In genomic region chr9:118629763-118630379, GRCm38 (mm10) we compare ENCODE assay signal across 13 mouse cellular contexts. TPM values are rescaled to one million over a fixed set of nuclear protein-coding genes. Genes with fewer than 3 reads are reported as not detected.
A peak's percentile ranks its signal among the peaks of the same experiment; 100 is the strongest.
DNase-seq lines count a peak whose midpoint lies in the region; ATAC-seq lines count a peak whose summit lies in the region.
"Had no signal": no experiment of that assay in that cellular context is flagged by ENCODE, and none has a peak within 500 bp of the region (broad histone marks: within the 10 kb centered on the region; RNA-seq: fewer than 3 reads in every experiment).

No protein-coding gene starts in this region.

- H3K9ac ChIP-seq in intestine, embryonic 15.5 days, result no peak overlapping the region
- H3K9ac ChIP-seq in liver, embryonic 12.5 days, result no peak overlapping the region
- no peak overlapping the region for H3K9ac ChIP-seq in hindbrain, embryonic 13.5 days
- H3K9ac ChIP-seq: hindbrain, embryonic 12.5 days had no signal

- H3K27me3 ChIP-seq in intestine, embryonic 15.5 days (replicated peaks), result no peaks in the 10 kb centered on the region
- no peaks in the 10 kb centered on the region for H3K27me3 ChIP-seq in liver, embryonic 12.5 days (replicated peaks)
- H3K27me3 ChIP-seq in hindbrain, embryonic 13.5 days, result no peaks in the 10 kb centered on the region
- H3K27me3 ChIP-seq: hindbrain, embryonic 12.5 days had no signal

- peaks cover 11% of the 10 kb centered on the region; the same call in 1 of the 2 replicates for H3K4me1 ChIP-seq in intestine, embryonic 15.5 days (replicated peaks)
- peaks cover 19% of the 10 kb centered on the region for H3K4me1 ChIP-seq in liver, embryonic 12.5 days
- H3K4me1 ChIP-seq in hindbrain, embryonic 13.5 days (replicated peaks), result peaks cover 5% of the 10 kb centered on the region; the same call in 1 of the 2 replicates

- DNase-seq in embryo, embryonic 10 days (ENCODE audit: low spot score), result peak; percentile 50
- DNase-seq in embryo, embryonic 9.5 days (ENCODE audit: extremely low spot score), result no peak
- DNase-seq in 3T3-L1 (ENCODE audit: low read depth, low spot score), result peak; percentile 44
- peak; percentile 87 for DNase-seq in kidney, postnatal 14 days
- no peak for DNase-seq in gastrocnemius, postnatal 25 days
- DNase-seq: heart, adult 2 months; right cerebral cortex, postnatal 4 days had no signal

- WGBS in intestine, embryonic 15.5 days, result 20% methylated on average over 6 of the region's 6 CpGs
- 61% methylated on average over 6 of the region's 6 CpGs for WGBS in liver, embryonic 12.5 days (ENCODE audit: insufficient replicate concordance)
- WGBS in hindbrain, embryonic 13.5 days, result 58% methylated on average over 6 of the region's 6 CpGs

- no peak overlapping the region for H3K4me2 ChIP-seq in intestine, embryonic 15.5 days (replicated peaks)
- no peak overlapping the region for H3K4me2 ChIP-seq in liver, embryonic 12.5 days
- H3K4me2 ChIP-seq in hindbrain, embryonic 13.5 days, result no peak overlapping the region
- H3K4me2 ChIP-seq: hindbrain, embryonic 12.5 days had no signal

- no peak overlapping the region for H3K27ac ChIP-seq in intestine, embryonic 15.5 days
- H3K27ac ChIP-seq in liver, embryonic 12.5 days, result no peak overlapping the region
- no peak overlapping the region for H3K27ac ChIP-seq in hindbrain, embryonic 13.5 days
- H3K27ac ChIP-seq: heart, adult 2 months; hindbrain, embryonic 12.5 days had no signal

- ATAC-seq in intestine, embryonic 15.5 days, result peak; percentile 80
- no peak for ATAC-seq in liver, embryonic 12.5 days
- ATAC-seq in hindbrain, embryonic 13.5 days (ENCODE audit: low FRiP score), result no peak

- H3K36me3 ChIP-seq in intestine, embryonic 15.5 days, result no peaks in the 10 kb centered on the region
- no peaks in the 10 kb centered on the region for H3K36me3 ChIP-seq in liver, embryonic 12.5 days
- H3K36me3 ChIP-seq in hindbrain, embryonic 13.5 days, result no peaks in the 10 kb centered on the region
- H3K36me3 ChIP-seq: G1E; hindbrain, embryonic 12.5 days had no signal

- no peaks in the 10 kb centered on the region for H3K9me3 ChIP-seq in intestine, embryonic 15.5 days
- no peaks in the 10 kb centered on the region for H3K9me3 ChIP-seq in liver, embryonic 12.5 days (replicated peaks)
- H3K9me3 ChIP-seq in hindbrain, embryonic 13.5 days, result no peaks in the 10 kb centered on the region
- H3K9me3 ChIP-seq: hindbrain, embryonic 12.5 days had no signal

- H3K4me3 ChIP-seq in intestine, embryonic 15.5 days (replicated peaks), result no peak overlapping the region
- H3K4me3 ChIP-seq in liver, embryonic 12.5 days, result no peak overlapping the region
- no peak overlapping the region for H3K4me3 ChIP-seq in hindbrain, embryonic 13.5 days
- H3K4me3 ChIP-seq: heart, adult 2 months; hindbrain, embryonic 12.5 days had no signal

RNA-seq across cellular contexts. Expression of gene Itga9, which starts 23.4 kb away (rescaled TPM):
- polyA plus RNA-seq in intestine, embryonic 15.5 days (2015; fragmentation: Nextera tagmentation; extraction: Ambion mirVana), result 12.2 and 13.1 TPM in 2 replicates
- 6.6 and 7.4 TPM in 2 replicates for polyA plus RNA-seq in liver, embryonic 12.5 days (2016; fragmentation: Nextera tagmentation; extraction: Ambion mirVana)
- polyA plus RNA-seq in hindbrain, embryonic 13.5 days (2015; fragmentation: Nextera tagmentation; extraction: Ambion mirVana), result 1.8 and 2.0 TPM in 2 replicates
- 1 to 10 TPM; 6.9 to 8.3 TPM for total RNA-seq in gastrocnemius, postnatal 25 days (2021)
- total RNA-seq: monocyte, adult 5-6 weeks had no signal
- polyA plus RNA-seq: G1E had no signal

Comparison
In these comparisons a context has a peak if more than half of its experiments do, and no peak if none do; other contexts are left out.
1. DNase-seq: peak in embryo, embryonic 10 days (single experiment), 3T3-L1 (single experiment) and kidney, postnatal 14 days (single experiment); none in embryo, embryonic 9.5 days (single experiment) and gastrocnemius, postnatal 25 days (single experiment).